Mouse (Mus musculus): ENCODE measurements at regions not wholly inside any gene's neighbourhood (a gene's known extent, or its start where the extent isn't known, plus 50 kb on each side); places are given as distances from the start of the nearest gene placed in this dataset.

DNA sequence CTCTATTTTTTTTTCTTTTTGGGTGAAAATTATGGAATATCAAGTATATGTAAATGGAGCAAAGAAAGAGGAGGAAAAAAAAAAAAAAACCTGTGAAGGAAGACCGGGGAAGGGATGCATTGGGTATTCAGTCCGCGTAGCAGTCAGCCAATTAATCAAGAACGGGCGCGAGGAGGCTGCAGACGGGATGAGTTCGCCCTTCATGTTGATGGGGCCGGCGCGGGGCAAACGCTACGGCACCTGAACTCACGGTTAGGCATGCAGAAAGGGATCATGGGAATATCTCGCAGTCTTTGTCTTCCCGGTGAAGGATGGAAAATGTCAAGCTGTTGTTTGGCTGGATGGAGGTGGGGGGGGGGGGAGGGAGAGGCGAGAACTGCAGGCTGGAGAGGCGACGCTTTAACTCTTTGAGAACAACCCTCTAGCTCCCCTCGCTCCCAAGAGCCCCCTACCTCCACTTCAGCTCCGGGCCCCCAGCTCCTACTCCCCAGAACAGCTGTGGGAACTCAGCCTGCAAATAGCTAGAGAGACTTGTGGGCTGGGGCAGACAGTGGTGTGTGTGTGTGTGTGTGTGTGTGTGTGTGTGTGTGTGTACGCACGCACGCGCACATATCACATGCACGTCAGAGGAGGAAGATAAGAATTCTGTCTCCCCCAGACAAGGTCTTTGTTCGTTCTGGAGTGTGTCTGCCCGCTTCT, 210.7 kb downstream of the Gm26897 start:
- DNase-seq (ENCODE audit: low spot score in 2 of 2): no peak

DNA sequence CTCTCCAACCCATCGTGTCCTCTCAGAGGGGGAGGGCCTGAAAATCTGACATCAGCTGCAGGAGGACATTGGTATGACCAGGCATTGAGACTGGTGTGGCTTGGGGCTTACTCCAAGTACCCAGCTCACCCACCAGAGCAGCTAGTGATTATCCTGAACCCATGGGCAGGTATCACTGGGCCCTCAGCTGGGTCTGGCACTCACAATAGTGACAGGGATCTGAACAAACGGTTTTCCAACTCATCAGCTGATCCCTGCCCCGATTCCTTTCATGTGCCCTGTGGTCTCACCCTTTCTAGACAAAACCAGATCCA, 211.2 kb downstream of the Gm26897 start:
- DNase-seq (ENCODE audit: low spot score in 2 of 2): no peak

DNA sequence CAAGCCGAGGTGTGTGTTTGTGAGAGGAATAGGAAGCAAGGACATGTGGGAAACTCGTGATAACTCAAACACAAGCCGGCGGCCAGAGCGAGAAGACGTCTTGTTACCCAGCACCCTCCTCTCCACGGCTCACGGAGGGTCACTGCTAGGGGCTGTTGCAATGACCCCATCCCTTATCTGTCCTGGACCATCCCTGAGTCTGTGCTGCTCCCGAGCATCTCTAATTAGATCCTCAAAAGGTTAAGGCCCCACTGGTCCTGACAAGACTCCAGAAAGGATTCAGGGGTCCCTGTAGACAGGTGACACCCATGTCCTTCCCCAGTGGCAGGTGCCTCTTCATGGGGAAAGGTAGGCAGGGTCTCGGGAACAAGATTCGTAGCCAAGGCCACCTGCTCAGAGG, 212.6 kb downstream of the Gm26897 start:
- no peak for DNase-seq (ENCODE audit: low spot score in 2 of 2)

DNA sequence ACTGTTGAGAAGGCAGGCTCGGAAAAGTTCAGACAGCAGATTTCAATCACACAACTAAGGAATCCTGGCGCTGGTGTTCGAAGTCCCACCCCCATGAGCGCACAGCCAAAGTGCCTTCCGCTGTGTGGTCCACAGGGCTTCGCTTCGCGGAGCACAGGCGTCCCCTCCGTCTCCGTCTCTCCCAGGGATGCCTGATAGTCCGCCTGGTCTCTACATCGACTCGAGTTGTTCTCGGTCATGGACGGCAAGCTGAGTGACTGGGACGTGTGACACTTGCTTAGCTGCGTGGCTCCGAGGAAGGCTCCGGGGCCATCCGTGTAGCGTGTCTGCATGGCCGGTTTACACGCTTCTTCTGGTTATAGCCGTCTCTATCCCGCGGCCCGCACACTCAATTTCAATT, 224.0 kb downstream of the Gm26897 start:
- no peak for DNase-seq (ENCODE audit: low spot score in 2 of 2)

DNA sequence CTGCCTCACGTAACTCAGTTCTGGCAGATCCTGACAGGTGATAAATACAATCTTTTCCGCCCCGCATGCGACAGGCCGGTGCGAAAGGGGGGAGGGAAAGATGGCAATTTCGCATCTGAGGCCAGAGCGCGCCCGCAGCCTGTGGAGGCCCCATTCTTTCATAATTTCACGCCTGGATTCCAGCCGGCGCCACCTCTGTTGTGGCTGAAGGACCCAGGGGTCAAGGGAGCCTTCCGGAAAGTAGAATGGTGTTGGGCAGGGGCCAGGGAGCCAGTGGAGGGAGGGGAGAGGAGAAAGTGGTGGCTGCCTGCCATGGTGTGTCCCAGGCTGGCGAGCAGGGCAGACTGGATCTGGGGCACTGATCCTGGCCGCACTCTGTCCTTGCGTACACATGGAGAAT, 224.5 kb downstream of the Gm26897 start:
- no peak for DNase-seq (ENCODE audit: low spot score in 2 of 2)

DNA sequence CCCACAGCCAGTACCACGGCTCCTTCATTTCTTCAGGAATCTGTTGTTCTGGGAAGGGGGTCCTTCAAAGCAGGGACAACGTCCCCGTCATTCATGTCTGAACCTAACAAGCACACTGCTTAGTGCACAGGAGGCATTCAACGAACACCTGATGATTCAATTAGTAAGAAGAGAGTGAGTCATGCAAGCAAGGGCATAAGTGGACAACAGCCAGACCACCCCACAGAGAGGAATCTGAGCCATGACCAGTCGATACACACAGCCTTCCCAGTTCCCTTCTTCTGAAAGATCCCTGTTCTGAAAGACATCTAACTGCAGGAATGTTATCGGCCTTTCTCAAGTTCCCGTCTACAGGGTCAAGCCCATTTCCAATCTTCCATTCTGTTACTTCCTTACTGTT, 231.6 kb downstream of the Gm26897 start:
- no peak for DNase-seq (ENCODE audit: low spot score in 2 of 2)

DNA sequence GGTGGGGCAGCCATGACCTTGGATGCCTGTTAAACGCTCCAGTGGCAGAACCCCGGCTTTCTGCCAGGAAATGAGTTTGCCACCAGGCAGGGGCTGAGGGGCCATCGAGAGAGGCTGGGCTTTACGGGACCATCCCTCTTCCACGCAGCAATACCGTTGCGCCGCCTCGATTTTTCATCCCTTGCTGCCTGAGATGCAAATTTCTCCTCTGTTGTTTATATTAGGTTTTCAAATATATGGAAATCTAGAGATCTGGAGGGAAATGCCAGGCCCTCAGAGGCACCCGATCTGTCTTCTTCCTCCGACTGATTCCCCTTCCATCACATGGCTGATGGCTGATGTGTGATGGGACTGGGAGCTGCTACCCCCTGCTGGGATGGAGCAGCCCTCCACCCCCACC, 234.4 kb downstream of the Gm26897 start:
- no peak for DNase-seq (ENCODE audit: low spot score in 2 of 2)

DNA sequence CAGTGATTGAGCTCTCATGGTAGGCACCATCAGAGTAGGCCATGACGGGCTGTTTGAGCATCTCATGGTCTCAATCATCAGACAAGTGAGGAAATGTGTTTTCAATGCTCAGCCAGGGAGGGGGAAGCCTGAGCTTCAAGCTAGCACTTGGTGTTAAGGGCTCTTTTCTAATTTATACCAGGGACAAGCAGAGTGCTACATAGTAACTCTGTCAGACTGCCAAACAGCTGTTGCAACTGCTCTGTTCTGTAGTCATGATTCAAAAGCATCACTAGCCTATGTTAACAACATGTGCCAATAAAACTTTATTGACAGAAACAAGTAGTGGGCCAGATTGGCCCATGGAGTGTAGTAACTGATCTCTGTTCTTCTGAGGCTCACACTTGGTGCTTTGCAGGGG, 235.0 kb downstream of the Gm26897 start:
- no peak for DNase-seq (ENCODE audit: low spot score in 2 of 2)

DNA sequence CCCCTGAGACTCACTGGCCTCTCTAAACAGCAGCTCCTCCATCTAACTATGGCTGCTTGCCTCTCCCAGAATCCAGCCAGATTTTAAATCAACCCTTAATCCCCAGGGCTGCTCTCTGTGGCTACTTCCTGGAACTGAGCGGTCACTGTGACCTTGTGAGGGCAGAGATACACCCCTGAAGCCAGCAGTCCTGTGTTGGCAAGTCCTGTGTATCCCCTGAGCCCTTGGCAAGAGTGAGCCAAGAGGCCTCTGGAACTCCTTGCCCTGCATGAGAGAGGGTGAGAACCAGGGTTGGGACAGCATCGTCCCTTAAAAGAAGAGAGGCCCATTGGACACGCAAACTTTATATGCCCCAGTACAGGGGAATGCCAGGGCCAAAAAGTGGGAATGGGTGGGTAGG, 237.5 kb downstream of the Gm26897 start:
- no peak for DNase-seq (ENCODE audit: low spot score in 2 of 2)

DNA sequence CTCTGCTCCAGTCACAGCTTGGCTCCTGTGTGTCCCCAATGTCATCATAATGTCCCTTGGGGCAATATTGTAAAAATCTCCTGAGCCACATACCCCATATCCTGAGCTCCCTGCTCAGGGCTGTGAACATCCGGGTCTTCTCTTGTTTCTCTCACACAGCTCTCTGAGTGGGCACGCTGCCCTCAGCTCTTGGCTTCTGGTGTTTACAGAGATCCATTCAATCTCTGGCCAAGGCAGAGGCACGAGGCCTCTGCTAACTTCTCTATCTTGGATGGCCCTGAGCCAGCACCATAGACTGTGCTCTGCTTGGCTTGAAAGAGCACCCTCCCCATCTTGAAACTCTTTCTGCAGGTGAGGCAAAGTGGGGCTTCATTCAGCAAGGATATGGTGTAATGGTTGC, 238.2 kb downstream of the Gm26897 start:
- no peak for DNase-seq (ENCODE audit: low spot score in 2 of 2)

DNA sequence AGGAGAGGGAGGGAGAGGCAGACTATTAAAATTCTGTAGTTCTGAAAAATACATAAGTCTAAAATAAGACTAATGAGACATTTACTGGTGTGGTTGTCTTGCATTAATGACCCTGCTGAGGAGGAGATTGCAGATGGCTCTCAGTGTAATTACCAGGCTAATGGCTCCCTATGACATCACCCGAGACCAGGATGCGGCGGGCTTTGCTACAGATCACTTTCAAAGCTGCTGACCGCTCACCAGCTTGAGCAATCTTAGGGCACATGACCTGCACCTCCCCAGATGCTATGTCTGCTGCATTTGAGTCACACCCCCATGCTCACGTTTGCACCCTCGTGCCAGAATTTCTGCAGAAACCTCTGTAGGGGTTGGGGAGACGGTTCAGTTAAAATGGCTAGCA, 242.0 kb downstream of the Gm26897 start:
- DNase-seq (ENCODE audit: low spot score in 2 of 2): no peak

DNA sequence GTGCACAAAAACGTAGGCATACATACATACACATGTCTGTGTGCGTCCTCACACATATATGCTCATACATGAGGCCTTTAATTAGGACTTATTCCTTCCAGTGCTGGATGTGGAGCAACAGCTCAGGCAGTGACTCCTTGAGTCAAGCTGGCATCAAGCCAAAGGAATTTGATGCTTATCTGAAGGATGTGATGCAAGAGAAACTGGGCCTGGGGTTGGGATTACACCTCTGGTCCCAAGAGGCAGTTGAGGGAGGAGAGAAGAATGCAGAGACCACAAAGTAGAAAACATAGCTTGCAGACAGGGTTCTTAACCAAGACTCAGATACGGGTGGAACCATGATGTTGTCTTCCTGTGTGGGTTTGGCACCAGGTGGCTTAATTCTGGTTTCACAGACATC, 245.9 kb downstream of the Gm26897 start:
- no peak for DNase-seq (ENCODE audit: low spot score in 2 of 2)

DNA sequence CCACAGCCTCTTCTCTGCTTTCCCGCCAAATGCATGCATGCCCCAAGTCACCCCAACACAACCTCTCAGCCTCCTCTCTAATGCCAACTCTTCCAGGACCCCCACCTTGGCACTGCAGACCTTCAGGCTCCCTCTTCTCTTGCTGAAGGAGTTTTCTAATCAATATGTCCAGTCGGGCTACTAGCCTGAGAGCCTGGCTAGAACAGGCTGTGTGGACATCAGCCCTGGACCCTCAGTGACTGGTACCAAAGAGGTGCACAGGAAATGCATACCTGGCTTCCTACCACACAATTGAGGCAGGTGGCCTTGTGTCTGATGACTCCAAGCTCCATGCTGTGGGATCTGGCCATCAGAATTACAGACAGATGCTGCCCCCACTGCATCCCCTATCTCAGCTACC, 248.4 kb downstream of the Gm26897 start:
- DNase-seq (ENCODE audit: low spot score in 2 of 2): no peak

DNA sequence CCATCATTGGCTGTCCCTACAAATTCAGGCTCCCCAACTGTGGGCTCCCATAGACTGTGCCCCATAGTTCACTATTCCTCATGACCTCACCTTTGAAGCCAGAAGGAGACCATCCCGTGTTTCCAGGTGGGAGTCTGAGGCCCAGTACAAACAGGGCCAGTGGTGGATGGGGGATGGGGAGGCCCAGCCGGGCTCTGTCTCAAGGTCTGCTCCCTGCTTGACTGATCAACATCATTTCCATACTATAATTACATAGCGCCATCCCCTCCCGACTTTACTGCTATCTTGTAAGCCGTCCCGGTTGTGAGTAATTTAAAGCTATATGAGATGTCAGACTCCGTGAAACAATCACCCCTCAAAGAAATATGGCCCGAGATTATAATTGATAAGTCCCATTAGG, 252.3 kb downstream of the Gm26897 start:
- DNase-seq (ENCODE audit: low spot score in 2 of 2): no peak

DNA sequence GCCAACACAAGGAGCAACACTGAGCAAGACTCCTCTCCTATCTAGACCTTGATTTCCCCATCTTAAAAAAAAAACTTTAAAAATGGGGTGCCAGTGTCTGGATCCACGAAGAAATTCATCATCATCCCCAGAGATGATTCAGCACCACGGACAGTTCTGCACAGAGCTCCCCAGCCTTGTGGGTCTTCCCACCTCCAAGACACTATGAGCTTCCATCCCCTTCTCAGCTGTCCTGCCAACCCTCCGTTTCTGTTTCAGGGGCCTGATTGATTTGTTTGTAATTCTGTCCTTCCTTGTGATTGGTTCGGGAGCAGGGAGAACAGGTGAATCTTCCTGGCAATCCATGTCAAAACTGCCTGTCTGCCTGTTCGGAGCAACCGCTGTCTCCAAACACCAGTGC, 253.3 kb downstream of the Gm26897 start:
- DNase-seq (ENCODE audit: low spot score in 2 of 2): no peak

DNA sequence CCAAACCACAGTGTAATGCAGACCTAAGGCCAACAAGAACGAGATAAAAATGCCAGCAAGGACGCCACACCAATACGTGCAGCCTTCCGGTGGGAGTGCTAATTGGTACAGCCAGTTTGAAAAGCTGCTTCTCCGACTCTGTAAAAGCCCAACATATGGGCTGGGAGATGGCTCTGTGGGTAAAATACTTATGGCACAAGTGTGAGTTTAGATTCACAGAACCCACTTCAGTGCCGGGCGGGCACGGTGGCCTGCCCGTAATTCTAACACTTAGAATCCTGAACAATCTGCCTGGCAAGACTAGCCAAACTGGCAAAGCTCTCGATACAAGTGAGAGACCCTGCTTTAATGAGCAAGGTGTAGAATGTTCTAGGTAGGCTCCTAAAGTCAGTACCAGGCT, 258.1 kb downstream of the Gm26897 start:
- DNase-seq (ENCODE audit: low spot score in 2 of 2): no peak

DNA sequence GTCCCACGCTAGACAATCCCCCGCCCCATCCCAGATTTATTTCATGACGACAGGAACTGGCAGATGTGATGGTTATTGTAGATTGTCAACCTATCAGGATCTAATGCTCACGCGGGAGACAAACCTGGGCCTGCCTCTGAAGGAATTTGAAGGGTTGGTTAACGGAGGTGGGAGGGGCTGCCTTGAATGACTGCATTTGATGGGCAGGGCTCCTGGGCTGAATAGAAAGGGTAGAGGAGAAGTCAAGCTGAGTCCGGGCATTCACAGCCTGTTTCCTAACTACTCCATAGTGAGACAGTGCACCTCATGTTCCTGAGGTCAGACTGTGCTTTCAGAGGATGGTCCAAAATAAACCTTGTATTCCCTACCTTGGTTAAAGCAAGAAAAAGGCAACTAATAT, 259.1 kb downstream of the Cryba4 start:
- no peak for DNase-seq (ENCODE audit: low spot score in 2 of 2)

DNA sequence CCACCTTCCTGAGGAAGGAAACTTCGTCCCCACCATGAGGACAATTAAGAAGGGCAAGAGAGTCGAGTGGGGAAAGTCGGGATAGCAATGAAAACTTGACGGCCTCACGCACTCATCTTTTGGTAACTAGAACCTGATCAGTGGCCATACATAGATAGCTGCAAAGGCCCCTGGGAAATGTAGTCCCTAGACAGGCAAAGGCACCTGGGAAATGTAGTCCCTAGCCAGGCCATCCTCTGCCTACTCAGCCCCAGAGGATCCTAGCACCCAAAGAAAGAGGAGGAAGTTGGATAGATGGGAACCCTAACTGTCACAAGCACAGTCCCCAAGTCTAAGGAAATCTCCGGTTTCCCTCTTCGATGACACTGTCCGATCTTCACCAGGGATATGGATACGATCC, 258.4 kb downstream of the Cryba4 start:
- no peak for DNase-seq (ENCODE audit: low spot score in 2 of 2)

DNA sequence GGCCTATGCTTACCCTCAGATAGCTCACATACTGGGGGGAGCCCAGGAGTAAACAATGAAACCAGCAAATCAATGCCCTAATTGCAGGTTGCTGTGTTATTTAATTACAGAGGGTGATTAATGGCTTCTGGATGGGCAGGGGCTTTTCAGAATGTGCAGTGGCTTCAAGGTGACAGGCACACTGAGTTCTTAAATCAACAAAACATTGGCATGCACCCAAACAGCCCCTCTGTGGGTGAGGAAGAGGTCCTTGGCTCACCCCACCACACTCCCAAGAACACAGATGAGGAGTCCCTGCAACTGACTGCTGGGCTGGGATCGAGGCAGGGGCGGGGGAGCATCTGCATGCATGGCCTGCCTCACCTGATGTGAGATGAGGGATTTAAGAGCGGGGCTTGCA, 255.5 kb downstream of the Cryba4 start:
- no peak for DNase-seq (ENCODE audit: low spot score in 2 of 2)

DNA sequence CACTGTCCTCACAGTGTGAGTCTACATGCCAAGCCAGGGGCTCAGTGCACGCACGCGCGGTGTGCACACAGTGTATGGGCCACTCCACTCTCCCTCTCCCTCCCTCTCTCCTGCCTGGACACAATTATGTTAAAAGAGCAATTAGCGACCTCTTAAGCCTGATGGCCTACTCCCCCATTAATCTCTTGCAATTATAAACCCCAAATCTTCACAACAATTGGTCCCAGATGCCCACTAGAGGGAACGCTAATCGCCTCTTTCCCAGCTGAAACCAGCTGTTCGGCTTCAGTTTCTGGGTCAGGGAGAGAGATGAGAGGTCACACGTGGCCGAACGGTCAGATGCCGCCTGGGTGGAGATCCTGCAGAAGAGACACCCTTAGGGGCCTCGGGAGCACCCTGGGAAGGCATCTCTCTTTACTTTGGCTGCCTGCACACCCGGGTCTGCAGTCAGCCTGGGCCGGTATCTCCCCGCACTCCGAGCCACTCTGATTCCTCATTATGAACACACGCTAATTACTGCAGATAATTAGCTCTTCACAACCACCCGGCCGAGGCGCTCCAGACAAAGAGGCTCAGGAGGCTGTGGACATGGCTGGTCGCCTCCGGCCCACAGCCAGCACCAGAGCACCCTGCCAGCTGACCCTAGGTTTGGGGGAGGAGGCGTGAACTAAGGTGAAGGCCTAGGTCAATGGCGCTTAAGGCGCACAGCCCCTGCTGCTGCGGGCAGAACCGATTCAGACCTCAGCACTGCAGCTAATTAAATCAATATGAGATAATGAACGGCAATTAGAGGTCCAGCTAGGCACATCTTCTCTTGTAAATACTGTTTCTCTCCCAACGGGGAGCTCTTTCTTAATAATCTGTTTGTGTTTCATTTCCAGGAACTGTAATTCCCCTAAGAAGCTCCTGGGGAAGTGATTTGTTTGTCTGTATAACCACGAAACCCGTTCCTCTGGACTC, 250.3 kb downstream of the Cryba4 start:
- no peak for DNase-seq (ENCODE audit: low spot score in 2 of 2)

DNA sequence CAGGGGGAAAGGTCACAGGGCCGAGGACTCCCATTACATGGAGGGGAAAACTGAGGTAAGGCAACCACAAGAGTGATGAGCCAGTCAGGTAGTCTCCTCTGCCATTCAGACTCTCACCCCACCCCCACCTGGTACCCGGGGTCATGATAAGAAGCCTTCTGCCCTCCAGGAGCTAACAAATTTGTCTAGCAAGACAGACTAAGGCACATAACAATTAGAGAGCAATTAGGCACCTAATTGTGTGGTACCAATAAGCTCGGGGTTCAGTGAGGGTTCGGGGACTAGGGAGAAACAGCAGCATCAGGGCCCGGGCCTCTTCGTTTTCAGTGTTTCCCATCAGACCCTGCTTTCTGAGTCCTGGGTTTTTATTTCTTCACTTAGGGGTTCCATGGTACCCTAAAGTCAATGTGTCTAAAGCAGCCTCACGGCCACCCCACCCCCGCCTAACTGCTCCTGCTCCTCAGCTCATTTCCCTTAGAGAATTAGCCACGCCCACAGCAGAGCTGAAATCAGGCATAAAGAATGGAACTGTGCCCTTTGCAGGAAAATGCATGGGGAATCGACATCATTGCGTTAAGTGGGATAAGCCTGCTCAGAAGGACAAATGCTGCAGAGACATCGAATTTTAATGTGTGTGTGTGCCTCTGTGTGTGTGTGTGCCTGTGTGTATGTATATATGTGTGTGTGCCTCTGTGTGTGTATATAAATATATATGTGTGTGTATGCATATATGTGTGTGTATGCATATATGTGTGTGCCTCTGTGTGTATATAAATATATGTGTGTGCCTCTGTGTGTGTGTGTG, 249.3 kb downstream of the Cryba4 start:
- DNase-seq (ENCODE audit: low spot score in 2 of 2): no peak

DNA sequence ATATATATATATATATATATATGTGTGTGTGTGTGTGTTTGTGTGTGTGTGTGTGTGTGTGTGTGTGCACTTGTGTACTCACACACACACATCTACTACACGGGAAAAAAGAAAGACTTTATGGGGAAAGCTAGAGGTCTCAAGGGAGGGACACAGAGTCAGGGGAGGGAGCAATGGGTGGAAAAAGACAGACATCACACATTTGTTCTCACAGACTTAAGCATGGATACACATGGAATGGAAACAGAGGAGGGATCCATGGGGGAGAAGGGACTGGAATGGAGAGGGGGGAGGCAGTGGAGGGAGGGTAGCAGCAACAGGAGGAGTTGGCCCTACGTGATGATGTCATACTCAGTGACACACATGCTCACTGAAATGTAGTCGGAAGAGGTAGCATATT, 248.3 kb downstream of the Cryba4 start:
- no peak for DNase-seq (ENCODE audit: low spot score in 2 of 2)
